ENCODE assay signal across 18 mouse cellular contexts in genomic region chr13:8782636-8783035, GRCm38 (mm10).
DNase-seq lines count a peak whose midpoint lies in the region; ATAC-seq and TF ChIP-seq lines count a peak whose summit lies in the region.
"Had no signal": no experiment of that assay in that cellular context is flagged by ENCODE, and none has a peak within 500 bp of the region (broad histone marks: within the 10 kb centered on the region; RNA-seq: fewer than 3 reads in every experiment).

No protein-coding gene starts in this region.

- WGBS in hindbrain, embryonic 10.5 days = 59% methylated on average over 4 of the region's 4 CpGs
- 31% methylated on average over 4 of the region's 4 CpGs for WGBS in hindbrain, embryonic 12.5 days
- WGBS in liver, postnatal 0 days (ENCODE audit: insufficient replicate concordance) = 69% methylated on average over 4 of the region's 4 CpGs

- no peaks in the 10 kb centered on the region for H3K27me3 ChIP-seq in hindbrain, embryonic 10.5 days (ENCODE audit: insufficient read depth, poor library complexity, severe bottlenecking)
- H3K27me3 ChIP-seq in hindbrain, embryonic 12.5 days = no peaks in the 10 kb centered on the region
- H3K27me3 ChIP-seq in liver, postnatal 0 days (ENCODE audit: insufficient read depth, low read length) = no peaks in the 10 kb centered on the region

- H3K4me1 ChIP-seq in hindbrain, embryonic 10.5 days (replicated peaks) = peaks cover 6% of the 10 kb centered on the region
- H3K4me1 ChIP-seq in hindbrain, embryonic 12.5 days = peaks cover 3% of the 10 kb centered on the region; the same call in 1 of the 2 replicates
- no peaks in the 10 kb centered on the region for H3K4me1 ChIP-seq in liver, postnatal 0 days (ENCODE audit: insufficient read depth)

- no peaks in the 10 kb centered on the region for H3K9me3 ChIP-seq in hindbrain, embryonic 10.5 days
- no peaks in the 10 kb centered on the region for H3K9me3 ChIP-seq in hindbrain, embryonic 12.5 days (replicated peaks)
- H3K9me3 ChIP-seq in liver, postnatal 0 days (ENCODE audit: low read length) = no peaks in the 10 kb centered on the region

- no peak for TF ChIP-seq EP300 in liver, postnatal 0 days (IDR thresholded peaks at IDR 0.05; ENCODE audit: low read depth)

- H3K36me3 ChIP-seq in hindbrain, embryonic 10.5 days = no peaks in the 10 kb centered on the region
- H3K36me3 ChIP-seq in hindbrain, embryonic 12.5 days = no peaks in the 10 kb centered on the region
- H3K36me3 ChIP-seq in liver, postnatal 0 days (replicated peaks; ENCODE audit: insufficient read depth, low read length) = no peaks in the 10 kb centered on the region

- no peak overlapping the region for H3K4me2 ChIP-seq in hindbrain, embryonic 12.5 days (replicated peaks)
- no peak overlapping the region for H3K4me2 ChIP-seq in liver, postnatal 0 days (ENCODE audit: low read depth, low read length)

- no peak overlapping the region for H3K9ac ChIP-seq in hindbrain, embryonic 12.5 days
- no peak overlapping the region for H3K9ac ChIP-seq in liver, postnatal 0 days (replicated peaks)

- DNase-seq in hindbrain, embryonic 10.5 days (ENCODE audit: low spot score) = peak; percentile 7
- peak; percentile 16 for DNase-seq in 3T3-L1 (ENCODE audit: low read depth, low spot score)
- DNase-seq in cerebellum, adult 11 months = peak; percentile 39
- peak; percentile 60 to 66 for DNase-seq in cerebellum, postnatal 14 days
- DNase-seq in liver, postnatal 0 days = no peak
- no peak for DNase-seq in spleen, postnatal 4 days (ENCODE audit: low spot score in 2 of 2)
- DNase-seq: heart, adult 18-20 months; kidney, postnatal 25 days; liver; lung, adult 2 months; lung, postnatal 4 days; midbrain, embryonic 14.5 days; thymus, postnatal 4 days had no signal

- H3K27ac ChIP-seq in hindbrain, embryonic 10.5 days = no peak overlapping the region
- no peak overlapping the region for H3K27ac ChIP-seq in hindbrain, embryonic 12.5 days
- no peak overlapping the region for H3K27ac ChIP-seq in liver, postnatal 0 days (ENCODE audit: low read depth)

- no peak for ATAC-seq in hindbrain, embryonic 12.5 days (ENCODE audit: low FRiP score)
- no peak for ATAC-seq in liver, postnatal 0 days
- no peak for ATAC-seq in frontal cortex, adult (ENCODE audit: low TSS enrichment)
- ATAC-seq: forebrain, embryonic 14.5 days; intestine, embryonic 16.5 days had no signal

- H3K4me3 ChIP-seq in hindbrain, embryonic 10.5 days = no peak overlapping the region
- H3K4me3 ChIP-seq in hindbrain, embryonic 12.5 days = no peak overlapping the region
- H3K4me3 ChIP-seq in liver, postnatal 0 days (ENCODE audit: low read depth, low read length) = no peak overlapping the region
- H3K4me3 ChIP-seq: erythroblast, embryonic 14.5 days had no signal

- TF ChIP-seq CTCF in liver, postnatal 0 days (IDR thresholded peaks at IDR 0.05; ENCODE audit: low read depth) = no peak

Comparison
In these comparisons a context has a peak if more than half of its experiments do, and no peak if none do; other contexts are left out.
1. DNase-seq: peak in hindbrain, embryonic 10.5 days (single experiment), 3T3-L1 (single experiment), cerebellum, adult 11 months (single experiment) and cerebellum, postnatal 14 days (2 of 2); none in liver, postnatal 0 days (single experiment) and spleen, postnatal 4 days (0 of 2).